Mouse (Mus musculus): ENCODE measurements around the gene Il18bp.
A peak's percentile ranks its signal among the peaks of the same experiment; 100 is the strongest.

The Il18bp gene

GRCm38 (mm10) chr7:102006520-102006919, 12.0 kb downstream of the Il18bp start:
- no peak for DNase-seq (ENCODE audit: low spot score in 2 of 2)

GRCm38 (mm10) chr7:102000921-102001630, 17.4 kb downstream of the Il18bp start:
- no peak for DNase-seq (ENCODE audit: low spot score in 2 of 2)

GRCm38 (mm10) chr7:102000296-102000695, 18.2 kb downstream of the Il18bp start:
- DNase-seq (ENCODE audit: low spot score in 2 of 2), result no peak

GRCm38 (mm10) chr7:101999461-102000151, 18.9 kb downstream of the Il18bp start:
- no peak for DNase-seq (ENCODE audit: low spot score in 2 of 2)

- DNase-seq (ENCODE audit: low spot score in 2 of 2), result peak; percentile 35 to 62
These were observed 20.1 kb downstream of the Il18bp start for GRCm38 (mm10) chr7:101998194-101998927.

GRCm38 (mm10) chr7:101994241-101994640, 24.2 kb downstream of the Il18bp start:
- DNase-seq (ENCODE audit: low spot score in 2 of 2), result no peak

GRCm38 (mm10) chr7:101985081-101985480, 33.4 kb downstream of the Il18bp start:
- DNase-seq (ENCODE audit: low spot score in 2 of 2), result no peak

- no peak for DNase-seq (ENCODE audit: low spot score in 2 of 2)
These were observed 35.8 kb downstream of the Il18bp start for GRCm38 (mm10) chr7:101982735-101983134.

- DNase-seq (ENCODE audit: low spot score in 2 of 2), result no peak
These were observed 44.0 kb downstream of the Il18bp start for GRCm38 (mm10) chr7:101974505-101974904.

- no peak for DNase-seq (ENCODE audit: low spot score in 2 of 2)
These were observed 44.8 kb downstream of the Il18bp start for GRCm38 (mm10) chr7:101973730-101974129.

GRCm38 (mm10) chr7:101971721-101972120, 46.8 kb downstream of the Il18bp start:
- DNase-seq (ENCODE audit: low spot score in 2 of 2), result no peak

- DNase-seq (ENCODE audit: low spot score in 2 of 2), result peak; percentile 66 to 67
These were observed 47.5 kb downstream of the Il18bp start for GRCm38 (mm10) chr7:101970821-101971461.

GRCm38 (mm10) chr7:101970429-101970775, 48.1 kb downstream of the Il18bp start:
- DNase-seq (ENCODE audit: low spot score in 2 of 2), result peak in 1 of 2 experiments; percentile 84

- peak; percentile 79 to 80 for DNase-seq (ENCODE audit: low spot score in 2 of 2)
These were observed 48.6 kb downstream of the Il18bp start for GRCm38 (mm10) chr7:101969694-101970428.

- no peak for DNase-seq (ENCODE audit: low spot score in 2 of 2)
These were observed 49.7 kb downstream of the Il18bp start for GRCm38 (mm10) chr7:101968751-101969150.

- no peak for DNase-seq (ENCODE audit: low spot score in 2 of 2)
These were observed 51.2 kb downstream of the Il18bp start for GRCm38 (mm10) chr7:101967256-101967655.

GRCm38 (mm10) chr7:101965606-101966005, 52.9 kb downstream of the Il18bp start:
- DNase-seq (ENCODE audit: low spot score in 2 of 2), result no peak
